16 mouse cellular contexts compared by ENCODE assay signal in the genomic region with DNA sequence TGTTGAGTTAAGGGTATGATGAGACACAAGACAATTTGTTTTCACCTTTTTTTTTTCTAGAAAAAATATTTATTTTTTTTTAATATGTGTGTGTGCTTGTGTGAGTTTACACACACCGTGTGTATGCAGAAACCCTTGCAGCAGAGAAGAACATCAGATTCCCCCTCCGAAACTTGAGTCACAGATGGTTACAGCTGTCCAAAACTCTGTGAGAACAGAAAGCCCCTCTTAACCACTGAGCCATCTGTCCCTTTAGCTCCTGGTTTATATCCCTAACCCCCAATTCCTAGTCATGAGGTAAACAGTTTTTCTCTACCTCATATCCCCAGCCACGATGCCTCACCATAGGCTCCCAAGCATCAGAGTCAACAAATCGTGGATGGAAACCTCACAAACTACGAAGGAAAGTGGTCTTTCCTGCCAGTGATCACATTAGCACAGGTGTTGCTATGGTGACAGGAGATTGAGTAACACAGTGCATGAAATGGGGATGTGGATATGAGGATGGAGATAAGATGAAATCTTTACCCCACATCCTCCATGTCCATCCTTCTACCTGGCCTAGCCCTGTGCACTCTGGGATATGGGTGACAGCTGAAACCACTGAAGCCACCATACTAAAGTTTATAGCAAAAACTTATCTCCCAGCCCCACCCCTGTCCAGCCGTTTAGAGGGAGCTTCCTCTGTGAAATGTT. TPM values are rescaled to one million over a fixed set of nuclear protein-coding genes. Genes with fewer than 3 reads are reported as not detected.
DNase-seq lines count a peak whose midpoint lies in the region; ATAC-seq and TF ChIP-seq lines count a peak whose summit lies in the region.
"Had no signal": no experiment of that assay in that cellular context is flagged by ENCODE, and none has a peak within 500 bp of the region (broad histone marks: within the 10 kb centered on the region; RNA-seq: fewer than 3 reads in every experiment).

No protein-coding gene starts in this region.

- H3K27me3 ChIP-seq in kidney, adult 2 months (replicated peaks; ENCODE audit: control insufficient read depth, insufficient read depth, low read length): no peaks in the 10 kb centered on the region
- no peaks in the 10 kb centered on the region for H3K27me3 ChIP-seq in midbrain, embryonic 15.5 days (replicated peaks)
- H3K27me3 ChIP-seq in midbrain, embryonic 13.5 days: peaks cover 5% of the 10 kb centered on the region; the same call in 1 of the 2 replicates
- H3K27me3 ChIP-seq in myocyte (ENCODE audit: control insufficient read depth, insufficient read depth, insufficient read length): no peaks in the 10 kb centered on the region
- H3K27me3 ChIP-seq: hindbrain, embryonic 15.5 days; liver, embryonic 13.5 days had no signal

- peak overlapping the region; percentile 95 for H3K27ac ChIP-seq in kidney, adult 2 months (ENCODE audit: insufficient read depth, low read depth, low read length)
- H3K27ac ChIP-seq in midbrain, embryonic 15.5 days: no peak overlapping the region
- H3K27ac ChIP-seq in midbrain, embryonic 13.5 days: no peak overlapping the region
- peak overlapping the region; percentile 94 for H3K27ac ChIP-seq in brown adipose tissue, adult 24 weeks (replicated peaks; ENCODE audit: low read depth, low read length)
- H3K27ac ChIP-seq: hindbrain, embryonic 15.5 days; liver, embryonic 13.5 days had no signal

- no peaks in the 10 kb centered on the region for H3K36me3 ChIP-seq in kidney, adult 2 months (ENCODE audit: control insufficient read depth, insufficient read depth, low read length)
- no peaks in the 10 kb centered on the region for H3K36me3 ChIP-seq in midbrain, embryonic 15.5 days (replicated peaks)
- H3K36me3 ChIP-seq in midbrain, embryonic 13.5 days: no peaks in the 10 kb centered on the region
- H3K36me3 ChIP-seq in myocyte (ENCODE audit: control insufficient read depth, insufficient read depth): no peaks in the 10 kb centered on the region
- H3K36me3 ChIP-seq: G1E; hindbrain, embryonic 15.5 days; liver, embryonic 13.5 days had no signal

- no peaks in the 10 kb centered on the region for H3K79me2 ChIP-seq in myocyte (ENCODE audit: control insufficient read depth, insufficient read depth)

- no peak overlapping the region for H3K4me3 ChIP-seq in kidney, adult 2 months (ENCODE audit: insufficient read depth, low read depth, low read length)
- no peak overlapping the region for H3K4me3 ChIP-seq in midbrain, embryonic 15.5 days
- no peak overlapping the region for H3K4me3 ChIP-seq in midbrain, embryonic 13.5 days (replicated peaks)
- H3K4me3 ChIP-seq in brown adipose tissue, adult 24 weeks (ENCODE audit: insufficient read depth, low read depth, low read length): no peak overlapping the region
- H3K4me3 ChIP-seq in myocyte: no peak overlapping the region
- H3K4me3 ChIP-seq: hindbrain, embryonic 15.5 days; liver, embryonic 13.5 days had no signal

- WGBS in kidney, adult 2 months: 49% methylated on average over 6 of the region's 6 CpGs
- 81% methylated on average over 6 of the region's 6 CpGs for WGBS in midbrain, embryonic 15.5 days
- 84% methylated on average over 6 of the region's 6 CpGs for WGBS in midbrain, embryonic 13.5 days

- no peak overlapping the region for H3ac ChIP-seq in myocyte (ENCODE audit: control insufficient read depth, insufficient read length)

- peaks cover 70% of the 10 kb centered on the region for H3K4me1 ChIP-seq in kidney, adult 2 months (ENCODE audit: control insufficient read depth, insufficient read depth, low read length)
- H3K4me1 ChIP-seq in midbrain, embryonic 15.5 days: no peaks in the 10 kb centered on the region
- 0 out of 2 replicates have a peak, but pooled peaks cover 3% of the 10 kb centered on the region for H3K4me1 ChIP-seq in midbrain, embryonic 13.5 days (replicated peaks)
- peaks cover 33% of the 10 kb centered on the region for H3K4me1 ChIP-seq in brown adipose tissue, adult 24 weeks (ENCODE audit: control insufficient read depth, insufficient read depth, insufficient read length, low read length)
- H3K4me1 ChIP-seq: hindbrain, embryonic 15.5 days had no signal

- TF ChIP-seq CTCF in kidney, adult 2 months (conservative IDR thresholded peaks at IDR 0.05; ENCODE audit: insufficient read depth, insufficient read length, low read depth, low read length): no peak

- ATAC-seq in midbrain, embryonic 15.5 days (replicated peaks): 0 out of 2 replicates have a peak, but pooled peaks have one; percentile 27
- no peak for ATAC-seq in midbrain, embryonic 13.5 days
- ATAC-seq: forebrain, postnatal 0 days; intestine, embryonic 16.5 days had no signal

- H3K9me3 ChIP-seq in midbrain, embryonic 15.5 days: no peaks in the 10 kb centered on the region
- H3K9me3 ChIP-seq in midbrain, embryonic 13.5 days: no peaks in the 10 kb centered on the region
- H3K9me3 ChIP-seq: hindbrain, embryonic 15.5 days; liver, embryonic 13.5 days had no signal

- no peak overlapping the region for H3K9ac ChIP-seq in midbrain, embryonic 15.5 days
- no peak overlapping the region for H3K9ac ChIP-seq in midbrain, embryonic 13.5 days (replicated peaks)
- H3K9ac ChIP-seq: forebrain, postnatal 0 days; hindbrain, embryonic 15.5 days; liver, embryonic 13.5 days had no signal

- DNase-seq in kidney, adult 2 months: no peak
- no peak for DNase-seq in kidney, adult 8-10 months
- no peak for DNase-seq in adrenal gland, adult 2 months
- DNase-seq: cerebellum, adult 9-11 months; forebrain, postnatal 0 days; liver, embryonic 13.5 days; right cerebral cortex, postnatal 4 days; thymus, adult 2 months had no signal

- H3K4me2 ChIP-seq in midbrain, embryonic 15.5 days: no peak overlapping the region
- no peak overlapping the region for H3K4me2 ChIP-seq in midbrain, embryonic 13.5 days (replicated peaks)
- peak overlapping the region; percentile 62 for H3K4me2 ChIP-seq in myocyte (ENCODE audit: low read depth)
- H3K4me2 ChIP-seq: hindbrain, embryonic 15.5 days had no signal

- TF ChIP-seq POLR2A in kidney, adult 2 months (IDR thresholded peaks at IDR 0.05; ENCODE audit: low read depth, low read length): no peak
- no peak for TF ChIP-seq POLR2A in myocyte (IDR thresholded peaks at IDR 0.05; ENCODE audit: insufficient read length, low read depth)

TF ChIP-seq in myocyte, 11 proteins besides CTCF, POLR2A, EP300 and RAD21:
- TF ChIP-seq CEBPB (IDR thresholded peaks at IDR 0.05; ENCODE audit: insufficient read depth, poor library complexity, severe bottlenecking) (no peak), TCF12 (IDR thresholded peaks at IDR 0.05; ENCODE audit: insufficient read depth, poor library complexity, severe bottlenecking) (no peak), USF1 (IDR thresholded peaks at IDR 0.05; ENCODE audit: low read depth) (no peak), MYOG (IDR thresholded peaks at IDR 0.05; ENCODE audit: control insufficient read depth in 1 of 3, insufficient read depth in 1 of 3, insufficient read length in 2 of 3, low read depth in 2 of 3) (no peak), MYOD1 (IDR thresholded peaks at IDR 0.05; ENCODE audit: control insufficient read depth in 1 of 3, insufficient read length in 2 of 3, low read depth in 2 of 3) (no peak), TCF3 (IDR thresholded peaks at IDR 0.05; ENCODE audit: insufficient read length, low read depth) (no peak), REST (IDR thresholded peaks at IDR 0.05; ENCODE audit: insufficient read depth, insufficient read length) (no peak), E2F4 (IDR thresholded peaks at IDR 0.05; ENCODE audit: insufficient read depth) (no peak), POLR2AphosphoS2 (IDR thresholded peaks at IDR 0.05; ENCODE audit: insufficient read length, low read depth) (no peak), MAX (IDR thresholded peaks at IDR 0.05; ENCODE audit: low read depth) (no peak), SRF (IDR thresholded peaks at IDR 0.05; ENCODE audit: control insufficient read depth, insufficient read length, low read depth) (no peak)

RNA-seq across cellular contexts. Expression of a gene that starts 21.8 kb away (rescaled TPM):
- polyA plus RNA-seq in kidney, adult 2 months (2012; rRNA removed): 4,855 and 6,899 TPM in 2 replicates
- polyA plus RNA-seq in midbrain, embryonic 15.5 days (2015; fragmentation: Nextera tagmentation; extraction: Ambion mirVana): 57.9 and 63.4 TPM in 2 replicates
- polyA plus RNA-seq in midbrain, embryonic 13.5 days (2015; fragmentation: Nextera tagmentation; extraction: Ambion mirVana): 48.8 and 55.3 TPM in 2 replicates
- polyA plus RNA-seq in brown adipose tissue, adult 24 weeks (2012; ENCODE audit: insufficient read depth, insufficient read length, missing spikeins): 85.5 and 137 TPM in 2 replicates
- polyA plus RNA-seq in myocyte (2012; fragmentation: generic; extraction: Trizol): 201 TPM
- total RNA-seq in adrenal gland, adult 2 months (2021): 100 to 1,000 TPM; 651 to 852 TPM
- polyA plus RNA-seq in adrenal gland, adult 2 months (2012; rRNA removed): 5,575 and 9,689 TPM in 2 replicates
- total RNA-seq: G1E; megakaryocyte-erythroid progenitor cell, adult 5-6 weeks had no signal
- polyA plus RNA-seq: G1E had no signal

Comparison
In these comparisons a context has a peak if more than half of its experiments do, and no peak if none do; other contexts are left out.
1. H3K27ac ChIP-seq: peak in kidney, adult 2 months (single experiment) and brown adipose tissue, adult 24 weeks (single experiment); none in midbrain, embryonic 15.5 days (single experiment) and midbrain, embryonic 13.5 days (single experiment).
2. RNA of a gene that starts 21.8 kb away (polyA plus RNA-seq): 5,575 to 9,689 TPM in adrenal gland, adult 2 months and 4,855 to 6,899 TPM in kidney, adult 2 months; 201 TPM in myocyte (single experiment), 85.5 to 137 TPM in brown adipose tissue, adult 24 weeks, 57.9 to 63.4 TPM in midbrain, embryonic 15.5 days and 48.8 to 55.3 TPM in midbrain, embryonic 13.5 days; every median in the first group is over 10 times any median in the second.